Mouse (Mus musculus): ENCODE data around the gene Tcn2. TPM values are rescaled to one million over a fixed set of nuclear protein-coding genes. Genes with fewer than 3 reads are reported as not detected.

The Tcn2 gene
- total and polyA plus RNA-seq, 3 experiments: 0.36 to 9.2 (median 7.1) TPM

- H3K9me3 ChIP-seq (replicated peaks): no peaks in the 10 kb centered on the region
- no peak for TF ChIP-seq GATA2 (IDR thresholded peaks at IDR 0.05; ENCODE audit: borderline replicate concordance, low read depth, low read length)
- H3K27me3 ChIP-seq (ENCODE audit: insufficient read depth, low read length): 0 out of 2 replicates have a peak, but pooled peaks cover 2% of the 10 kb centered on the region
- H3K36me3 ChIP-seq (replicated peaks): no peaks in the 10 kb centered on the region
- H3K4me1 ChIP-seq (ENCODE audit: insufficient read depth, low read depth, low read length): 0 out of 2 replicates have a peak, but pooled peaks cover 2% of the 10 kb centered on the region
- H3K4me3 ChIP-seq (ENCODE audit: low read depth, low read length): no peak overlapping the region
- ATAC-seq (ENCODE audit: extremely low read depth, insufficient number of reproducible peaks, low FRiP score, poor library complexity, severe bottlenecking) (no peak), DNase-seq (ENCODE audit: low spot score) (no peak)
These were observed 36.0 kb downstream of the Tcn2 start for GRCm38 (mm10) chr11:3895933-3896332.

- H3K9me3 ChIP-seq (replicated peaks): no peaks in the 10 kb centered on the region
- H3K4me3 ChIP-seq (ENCODE audit: low read depth, low read length): no peak overlapping the region
- TF ChIP-seq POLR2AphosphoS5 (IDR thresholded peaks at IDR 0.05; ENCODE audit: insufficient replicate concordance, low read depth, low read length) (no peak), CTCF (IDR thresholded peaks at IDR 0.05; ENCODE audit: low read depth, low read length) (no peak), GATA2 (IDR thresholded peaks at IDR 0.05; ENCODE audit: borderline replicate concordance, low read depth, low read length) (no peak), GATA1 (IDR thresholded peaks at IDR 0.05; ENCODE audit: borderline replicate concordance, low read length) (no peak), TAL1 (conservative IDR thresholded peaks at IDR 0.05; ENCODE audit: low read depth, low read length) (no peak)
- no peaks in the 10 kb centered on the region for H3K36me3 ChIP-seq (replicated peaks)
- DNase-seq (ENCODE audit: low spot score): no peak
- H3K27me3 ChIP-seq (ENCODE audit: insufficient read depth, low read length): 0 out of 2 replicates have a peak, but pooled peaks cover 2% of the 10 kb centered on the region
- 0 out of 2 replicates have a peak, but pooled peaks cover 2% of the 10 kb centered on the region for H3K4me1 ChIP-seq (ENCODE audit: insufficient read depth, low read depth, low read length)
- no peak for ATAC-seq (ENCODE audit: extremely low read depth, insufficient number of reproducible peaks, low FRiP score, poor library complexity, severe bottlenecking)
These were observed 36.5 kb downstream of the Tcn2 start for GRCm38 (mm10) chr11:3895458-3895857.

- ATAC-seq (ENCODE audit: extremely low read depth, insufficient number of reproducible peaks, low FRiP score, poor library complexity, severe bottlenecking): no peak
- 0 out of 2 replicates have a peak, but pooled peaks cover 2% of the 10 kb centered on the region for H3K27me3 ChIP-seq (ENCODE audit: insufficient read depth, low read length)
These were observed 37.3 kb downstream of the Tcn2 start, which contains the start of the genes 4921536K21Rik and Dusp18 for GRCm38 (mm10) chr11:3894406-3895281. TSS of gene 4921536K21Rik (minus strand) at chr11:3895098. TSS of gene Dusp18 (plus strand) at chr11:3895240.

GRCm38 (mm10) chr11:3893970-3894369 is 38.0 kb downstream of the Tcn2 start:
- TF ChIP-seq POLR2AphosphoS5 (IDR thresholded peaks at IDR 0.05; ENCODE audit: insufficient replicate concordance, low read depth, low read length) (no peak), GATA2 (IDR thresholded peaks at IDR 0.05; ENCODE audit: borderline replicate concordance, low read depth, low read length) (no peak), CTCF (IDR thresholded peaks at IDR 0.05; ENCODE audit: low read depth, low read length) (no peak), GATA1 (IDR thresholded peaks at IDR 0.05; ENCODE audit: borderline replicate concordance, low read length) (no peak), TAL1 (conservative IDR thresholded peaks at IDR 0.05; ENCODE audit: low read depth, low read length) (no peak)
- Histone ChIP-seq H3K36me3 (replicated peaks) (no peaks in the 10 kb centered on the region), H3K4me1 (ENCODE audit: insufficient read depth, low read depth, low read length) (no peaks in the 10 kb centered on the region), H3K27me3 (ENCODE audit: insufficient read depth, low read length) (no peaks in the 10 kb centered on the region), H3K4me3 (ENCODE audit: low read depth, low read length) (no peak overlapping the region), H3K9me3 (replicated peaks) (no peaks in the 10 kb centered on the region)
- ATAC-seq (ENCODE audit: extremely low read depth, insufficient number of reproducible peaks, low FRiP score, poor library complexity, severe bottlenecking) (no peak), DNase-seq (ENCODE audit: low spot score) (no peak)

More at GRCm38 (mm10) chr11:3894406-3895281, 37.3 kb downstream of the Tcn2 start, which contains the start of the genes 4921536K21Rik and Dusp18:
- no peak within 1 kb of the TSS for H3K4me3 ChIP-seq (ENCODE audit: low read depth, low read length)
- TF ChIP-seq POLR2AphosphoS5 (IDR thresholded peaks at IDR 0.05; ENCODE audit: insufficient replicate concordance, low read depth, low read length): no peak
- TF ChIP-seq GATA1 (IDR thresholded peaks at IDR 0.05; ENCODE audit: borderline replicate concordance, low read length): no peak
- no peak for TF ChIP-seq TAL1 (conservative IDR thresholded peaks at IDR 0.05; ENCODE audit: low read depth, low read length)
- TF ChIP-seq CTCF (IDR thresholded peaks at IDR 0.05; ENCODE audit: low read depth, low read length): no peak
- TF ChIP-seq GATA2 (IDR thresholded peaks at IDR 0.05; ENCODE audit: borderline replicate concordance, low read depth, low read length): no peak
- no peak for DNase-seq (ENCODE audit: low spot score)
- no peaks in the 10 kb centered on the region for H3K36me3 ChIP-seq (replicated peaks)
- no peaks in the 10 kb centered on the region for H3K4me1 ChIP-seq (ENCODE audit: insufficient read depth, low read depth, low read length)
- H3K9me3 ChIP-seq (replicated peaks): no peaks in the 10 kb centered on the region

- Histone ChIP-seq H3K4me1 (ENCODE audit: insufficient read depth, low read depth, low read length) (peaks cover 4% of the 10 kb centered on the region; the same call in 1 of the 2 replicates), H3K4me3 (ENCODE audit: low read depth, low read length) (no peak overlapping the region), H3K27me3 (ENCODE audit: insufficient read depth, low read length) (no peaks in the 10 kb centered on the region), H3K36me3 (replicated peaks) (no peaks in the 10 kb centered on the region), H3K9me3 (replicated peaks) (no peaks in the 10 kb centered on the region)
- TF ChIP-seq POLR2AphosphoS5 (IDR thresholded peaks at IDR 0.05; ENCODE audit: insufficient replicate concordance, low read depth, low read length): no peak
- TF ChIP-seq CTCF (IDR thresholded peaks at IDR 0.05; ENCODE audit: low read depth, low read length): no peak
- no peak for TF ChIP-seq TAL1 (conservative IDR thresholded peaks at IDR 0.05; ENCODE audit: low read depth, low read length)
- TF ChIP-seq GATA1 (IDR thresholded peaks at IDR 0.05; ENCODE audit: borderline replicate concordance, low read length): no peak
- no peak for TF ChIP-seq GATA2 (IDR thresholded peaks at IDR 0.05; ENCODE audit: borderline replicate concordance, low read depth, low read length)
- no peak for ATAC-seq (ENCODE audit: extremely low read depth, insufficient number of reproducible peaks, low FRiP score, poor library complexity, severe bottlenecking)
- no peak for DNase-seq (ENCODE audit: low spot score)
These were observed 44.6 kb downstream of the Tcn2 start for GRCm38 (mm10) chr11:3887331-3887730.

GRCm38 (mm10) chr11:3883711-3884110 is 48.2 kb downstream of the Tcn2 start:
- peaks cover 4% of the 10 kb centered on the region; the same call in 1 of the 2 replicates for H3K4me1 ChIP-seq (ENCODE audit: insufficient read depth, low read depth, low read length)
- no peak for DNase-seq (ENCODE audit: low spot score)
- no peaks in the 10 kb centered on the region for H3K36me3 ChIP-seq (replicated peaks)
- no peak for ATAC-seq (ENCODE audit: extremely low read depth, insufficient number of reproducible peaks, low FRiP score, poor library complexity, severe bottlenecking)
- TF ChIP-seq TAL1 (conservative IDR thresholded peaks at IDR 0.05; ENCODE audit: low read depth, low read length) (no peak), GATA1 (IDR thresholded peaks at IDR 0.05; ENCODE audit: borderline replicate concordance, low read length) (no peak), CTCF (IDR thresholded peaks at IDR 0.05; ENCODE audit: low read depth, low read length) (no peak), GATA2 (IDR thresholded peaks at IDR 0.05; ENCODE audit: borderline replicate concordance, low read depth, low read length) (no peak), POLR2AphosphoS5 (IDR thresholded peaks at IDR 0.05; ENCODE audit: insufficient replicate concordance, low read depth, low read length) (no peak)
- H3K4me3 ChIP-seq (ENCODE audit: low read depth, low read length): no peak overlapping the region
- peaks cover under 1% of the 10 kb centered on the region; the same call in 1 of the 2 replicates for H3K27me3 ChIP-seq (ENCODE audit: insufficient read depth, low read length)
- no peaks in the 10 kb centered on the region for H3K9me3 ChIP-seq (replicated peaks)

Data from G1E (cell line).